Mouse (Mus musculus): Measurements from ENCODE around the gene Igf2. TPM values are rescaled to one million over a fixed set of nuclear protein-coding genes. Genes with fewer than 3 reads are reported as not detected.

The Igf2 gene
- polyA plus RNA-seq (2015; fragmentation: Nextera tagmentation; extraction: Ambion mirVana) = 964 and 1,001 TPM in 2 replicates

DNA sequence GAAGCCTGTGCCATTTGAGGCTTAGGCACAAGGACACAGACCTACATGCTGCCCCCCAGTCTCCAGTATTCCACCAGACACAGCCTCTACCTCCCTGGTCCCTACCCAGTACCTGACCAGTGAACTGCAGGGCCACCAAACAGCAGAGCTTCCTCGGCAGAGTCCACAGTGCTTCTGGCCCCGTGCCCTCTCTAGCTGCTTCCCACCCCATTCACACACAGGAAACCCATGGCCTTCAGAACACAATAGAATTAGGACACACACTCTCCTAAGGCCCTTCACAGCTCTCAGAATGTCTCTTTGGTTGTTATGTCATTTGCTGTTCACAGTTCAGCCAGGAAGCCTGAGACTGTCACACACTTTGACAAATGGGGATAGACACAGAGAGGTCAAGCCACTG lies at the start of gene Igf2:
Igf2 (minus strand) TSS at position 158 of the 400 bp plus-strand sequence.
- H3K36me3 ChIP-seq = no peaks in the 10 kb centered on the region; the same call in 1 of the 2 replicates
- no peak within 1 kb of the TSS for H3K4me3 ChIP-seq (replicated peaks)
- H3K4me2 ChIP-seq = no peak within 1 kb of the TSS
- H3K4me1 ChIP-seq = 0 out of 2 replicates have a peak, but pooled peaks cover 2% of the 10 kb centered on the region
- 73% methylated on average over 2 of the region's 2 CpGs for WGBS
- ATAC-seq (ENCODE audit: insufficient read depth, low FRiP score, low read depth) = no peak
- no peak within 1 kb of the TSS for H3K9ac ChIP-seq
- H3K27me3 ChIP-seq (replicated peaks) = peaks cover 37% of the 10 kb centered on the region
- H3K9me3 ChIP-seq = peaks cover 4% of the 10 kb centered on the region; the same call in 1 of the 2 replicates
- peak within 1 kb of the TSS; percentile 26; the same call in 1 of the 2 replicates for H3K27ac ChIP-seq

DNA sequence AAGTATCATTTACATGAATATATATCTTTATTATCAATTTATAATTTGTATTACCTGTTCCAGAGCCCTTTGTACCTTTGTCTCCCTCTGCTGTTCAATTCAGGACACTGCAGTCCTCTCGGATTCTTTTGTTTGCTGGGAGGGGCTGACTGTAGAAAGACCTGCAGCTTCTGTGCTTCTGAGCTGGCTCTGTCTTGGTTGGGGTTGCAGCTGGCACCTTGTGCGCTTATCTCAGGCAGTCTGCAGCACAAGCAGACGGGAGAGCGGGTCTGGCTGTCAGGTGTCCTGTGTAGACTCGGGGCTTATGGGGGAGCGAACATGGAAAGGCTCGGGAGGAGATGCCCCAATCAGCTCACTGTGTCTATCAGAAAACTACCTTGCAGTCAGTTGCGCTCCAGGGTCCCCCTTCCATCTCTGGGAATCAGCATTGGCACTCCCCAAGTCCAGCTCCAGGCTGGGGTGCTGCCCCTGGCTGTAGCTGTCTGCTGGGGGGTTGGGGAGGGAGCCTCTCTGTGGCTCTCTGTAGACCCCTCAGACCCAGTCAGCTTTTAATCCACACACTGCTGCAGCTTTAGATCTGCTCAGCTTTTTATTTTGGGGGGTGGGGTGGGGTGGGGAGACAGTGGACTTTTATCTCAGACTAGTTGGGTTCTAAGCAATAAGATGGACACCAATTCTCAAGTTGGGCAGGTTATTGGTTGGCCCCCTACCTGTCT lies 48.3 kb upstream of the Igf2 start:
- H3K36me3 ChIP-seq = no peaks in the 10 kb centered on the region
- H3K4me1 ChIP-seq = 0 out of 2 replicates have a peak, but pooled peaks cover 3% of the 10 kb centered on the region
- no peak; the same call in 1 of the 2 replicates for ATAC-seq (ENCODE audit: insufficient read depth, low FRiP score, low read depth)
- H3K9me3 ChIP-seq = no peaks in the 10 kb centered on the region
- H3K27ac ChIP-seq = no peak overlapping the region
- no peak overlapping the region for H3K4me3 ChIP-seq (replicated peaks)
- H3K4me2 ChIP-seq = peak overlapping the region; percentile 51
- WGBS = 14% methylated on average over 8 of the region's 8 CpGs
- no peaks in the 10 kb centered on the region for H3K27me3 ChIP-seq (replicated peaks)
- no peak overlapping the region for H3K9ac ChIP-seq

DNA sequence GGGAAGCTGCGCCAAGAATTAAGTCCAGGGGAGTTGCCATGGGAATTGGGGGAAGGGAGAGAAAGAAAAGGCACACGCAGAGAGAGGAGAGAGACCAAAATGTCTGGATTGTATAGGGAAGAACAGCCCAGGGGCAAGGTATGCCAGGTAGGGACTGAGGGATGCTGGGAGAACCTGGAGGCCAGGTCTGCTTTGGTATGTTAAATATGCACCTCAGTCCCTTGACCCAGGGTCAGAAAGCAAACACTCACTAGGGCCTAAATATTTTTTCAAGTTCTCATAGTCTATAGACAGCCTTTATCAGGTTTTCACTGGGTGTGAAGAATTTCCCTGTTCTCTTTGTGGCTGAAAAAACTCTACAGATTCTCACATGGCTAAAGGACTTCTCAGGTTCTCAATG lies 40.3 kb upstream of the Igf2 start:
- Histone ChIP-seq H3K4me3 (replicated peaks) (no peak overlapping the region), H3K9me3 (no peaks in the 10 kb centered on the region), H3K4me2 (no peak overlapping the region), H3K36me3 (no peaks in the 10 kb centered on the region), H3K4me1 (no peaks in the 10 kb centered on the region), H3K27ac (no peak overlapping the region), H3K27me3 (replicated peaks) (no peaks in the 10 kb centered on the region), H3K9ac (no peak overlapping the region)
- ATAC-seq (ENCODE audit: insufficient read depth, low FRiP score, low read depth) = no peak
- 83% methylated on average over 2 of the region's 2 CpGs for WGBS

DNA sequence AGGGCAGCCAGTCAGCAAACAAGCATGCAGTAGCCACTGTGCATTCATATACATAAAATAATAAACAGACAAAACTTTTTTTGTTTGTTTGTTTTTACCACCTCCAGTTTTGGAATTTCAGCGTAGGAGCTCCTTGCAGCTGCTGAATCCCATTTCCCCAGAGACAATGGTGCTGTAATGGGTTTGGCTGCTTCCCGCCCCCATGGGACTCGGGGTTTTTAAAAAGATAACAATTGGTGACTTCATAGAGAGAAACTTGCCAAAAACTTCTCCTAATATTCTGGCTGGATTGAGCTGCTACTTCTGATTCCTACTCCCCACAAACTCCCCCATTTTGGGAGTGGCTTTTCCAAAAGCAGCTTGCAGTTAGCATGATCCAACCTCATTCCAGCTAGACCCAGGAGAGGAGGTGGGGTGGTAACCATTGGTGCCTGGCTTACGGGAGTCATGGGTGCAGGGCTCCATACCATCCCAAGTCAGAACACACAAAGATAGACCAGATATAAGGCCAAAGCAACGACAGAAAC lies 32.8 kb upstream of the Igf2 start:
- H3K27me3 ChIP-seq (replicated peaks) = no peaks in the 10 kb centered on the region
- H3K4me3 ChIP-seq (replicated peaks) = no peak overlapping the region
- WGBS = 69% methylated on average over 5 of the region's 5 CpGs
- no peak for ATAC-seq (ENCODE audit: insufficient read depth, low FRiP score, low read depth)
- no peak overlapping the region for H3K27ac ChIP-seq
- H3K36me3 ChIP-seq = no peaks in the 10 kb centered on the region
- H3K4me2 ChIP-seq = no peak overlapping the region
- no peaks in the 10 kb centered on the region for H3K9me3 ChIP-seq
- no peak overlapping the region for H3K9ac ChIP-seq
- no peaks in the 10 kb centered on the region for H3K4me1 ChIP-seq

DNA sequence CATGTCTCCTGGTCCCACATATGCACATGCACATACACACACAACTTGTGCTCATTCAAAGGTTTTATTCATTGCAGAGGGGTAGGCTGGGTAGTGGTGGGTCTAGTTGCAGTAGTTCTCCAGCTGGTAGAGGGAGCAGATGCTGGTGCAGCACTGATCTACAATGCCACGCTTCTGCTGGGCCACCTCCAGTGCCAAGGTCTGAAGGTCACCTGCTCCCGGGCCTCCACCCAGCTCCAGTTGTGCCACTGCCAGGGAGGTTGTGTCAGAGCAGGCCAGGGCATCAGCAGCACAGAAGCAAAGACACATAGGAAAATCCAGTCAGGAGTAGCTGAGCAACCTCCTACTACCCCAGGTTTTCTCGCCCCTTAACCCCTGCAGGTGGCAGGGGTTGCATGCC lies 12.0 kb upstream of the Igf2 start:
- Histone ChIP-seq H3K4me3 (replicated peaks) (no peak overlapping the region), H3K27me3 (replicated peaks) (no peaks in the 10 kb centered on the region), H3K36me3 (no peaks in the 10 kb centered on the region), H3K4me1 (no peaks in the 10 kb centered on the region), H3K4me2 (no peak overlapping the region), H3K9me3 (no peaks in the 10 kb centered on the region), H3K9ac (no peak overlapping the region), H3K27ac (no peak overlapping the region)
- WGBS = 93% methylated on average over 3 of the region's 3 CpGs
- no peak for ATAC-seq (ENCODE audit: insufficient read depth, low FRiP score, low read depth)

DNA sequence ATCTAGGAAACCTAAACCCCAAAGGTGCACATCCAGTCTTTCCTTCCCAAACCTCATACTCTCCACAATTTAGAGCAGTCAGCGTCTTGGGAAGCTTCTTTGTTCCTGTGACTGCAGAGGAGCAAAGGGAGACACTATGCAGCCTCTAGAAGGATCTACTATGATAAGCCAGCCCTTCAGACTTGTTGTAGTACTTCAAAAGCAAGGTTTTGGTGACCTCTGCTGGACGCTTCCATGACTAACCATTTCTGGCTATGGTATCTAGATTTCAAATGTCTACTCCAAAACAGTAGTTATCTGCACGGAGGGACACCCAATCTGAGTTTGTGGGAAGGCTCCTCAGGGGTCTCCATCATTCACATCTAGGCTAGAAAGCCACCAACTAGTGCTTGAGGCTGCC lies 9.0 kb upstream of the Igf2 start:
- H3K36me3 ChIP-seq = no peaks in the 10 kb centered on the region
- H3K9ac ChIP-seq = no peak overlapping the region
- H3K4me2 ChIP-seq = no peak overlapping the region
- H3K9me3 ChIP-seq = no peaks in the 10 kb centered on the region
- ATAC-seq (ENCODE audit: insufficient read depth, low FRiP score, low read depth) = no peak
- no peaks in the 10 kb centered on the region for H3K4me1 ChIP-seq
- no peaks in the 10 kb centered on the region for H3K27me3 ChIP-seq (replicated peaks)
- no peak overlapping the region for H3K4me3 ChIP-seq (replicated peaks)
- H3K27ac ChIP-seq = no peak overlapping the region
- 6% methylated on average over 3 of the region's 3 CpGs for WGBS

DNA sequence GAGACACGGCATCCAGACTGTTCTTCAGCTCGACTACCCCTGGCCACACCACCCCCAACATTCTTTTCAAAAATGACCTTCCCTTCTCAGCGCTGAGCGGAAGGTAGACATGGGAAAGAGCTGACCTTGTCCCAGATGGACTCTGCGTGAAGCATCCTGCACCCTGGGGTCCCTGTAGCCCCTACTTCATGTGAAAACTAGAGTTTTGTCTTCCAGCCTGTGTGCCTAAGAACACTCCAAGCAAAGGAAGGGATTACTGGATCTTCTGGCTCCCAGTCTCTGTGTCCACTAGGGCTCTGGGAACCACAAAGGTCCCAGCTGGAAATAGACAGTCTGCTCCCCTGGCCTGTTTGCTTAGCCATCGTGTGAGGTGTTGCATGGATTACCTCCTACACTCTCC lies 8.5 kb upstream of the Igf2 start:
- no peak for ATAC-seq (ENCODE audit: insufficient read depth, low FRiP score, low read depth)
- Histone ChIP-seq H3K4me2 (no peak overlapping the region), H3K27ac (no peak overlapping the region), H3K9me3 (no peaks in the 10 kb centered on the region), H3K9ac (no peak overlapping the region), H3K4me3 (replicated peaks) (no peak overlapping the region), H3K27me3 (replicated peaks) (no peaks in the 10 kb centered on the region), H3K4me1 (no peaks in the 10 kb centered on the region), H3K36me3 (no peaks in the 10 kb centered on the region)
- WGBS = 65% methylated on average over 6 of the region's 6 CpGs

DNA sequence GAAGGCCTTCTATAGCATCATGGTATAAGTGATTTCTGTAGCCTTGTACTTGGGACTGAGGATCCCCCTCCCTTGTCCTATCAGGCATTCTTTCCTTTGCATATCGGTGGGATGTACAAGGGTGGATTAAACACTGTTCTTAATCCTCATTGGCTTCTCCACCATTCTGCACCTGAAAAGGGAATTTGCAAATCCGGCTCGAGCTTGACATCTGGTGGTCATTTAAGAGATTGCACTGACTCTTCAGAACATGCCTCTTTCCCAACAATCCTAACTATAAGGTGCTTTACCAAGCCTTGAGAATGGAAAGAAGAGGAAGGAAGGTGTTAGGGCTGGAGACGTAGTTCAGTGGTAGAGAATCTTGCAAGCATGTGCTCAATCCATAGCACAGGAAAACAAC lies 5.5 kb upstream of the Igf2 start:
- Histone ChIP-seq H3K27ac (no peak overlapping the region), H3K4me2 (no peak overlapping the region), H3K9me3 (peaks cover 4% of the 10 kb centered on the region; the same call in 1 of the 2 replicates), H3K27me3 (replicated peaks) (no peaks in the 10 kb centered on the region), H3K36me3 (no peaks in the 10 kb centered on the region; the same call in 1 of the 2 replicates), H3K9ac (no peak overlapping the region), H3K4me3 (replicated peaks) (no peak overlapping the region), H3K4me1 (no peaks in the 10 kb centered on the region)
- ATAC-seq (ENCODE audit: insufficient read depth, low FRiP score, low read depth) = no peak
- 14% methylated on average over 4 of the region's 4 CpGs for WGBS

DNA sequence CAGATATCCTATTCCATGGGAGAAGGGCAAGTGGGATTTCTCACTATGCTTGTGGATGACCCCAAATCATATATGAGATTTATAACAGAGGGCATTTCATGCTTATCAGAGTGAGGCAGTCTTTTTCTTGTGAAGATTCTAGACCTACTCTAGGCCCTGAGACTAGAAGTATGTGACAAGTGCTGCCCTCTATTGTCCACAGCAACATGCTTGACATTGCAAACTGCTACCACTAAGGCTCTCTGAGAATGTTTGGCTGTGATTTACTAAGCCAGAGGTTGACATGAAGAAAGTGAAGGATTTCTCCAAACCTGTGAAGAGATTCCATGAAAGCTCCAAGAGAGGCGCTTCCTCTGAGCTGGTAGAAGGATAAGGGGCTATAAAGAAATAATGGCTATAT lies 4.5 kb upstream of the Igf2 start:
- no peak for ATAC-seq (ENCODE audit: insufficient read depth, low FRiP score, low read depth)
- Histone ChIP-seq H3K4me3 (replicated peaks) (no peak overlapping the region), H3K9me3 (peaks cover 4% of the 10 kb centered on the region; the same call in 1 of the 2 replicates), H3K27ac (no peak overlapping the region), H3K4me2 (no peak overlapping the region), H3K36me3 (no peaks in the 10 kb centered on the region; the same call in 1 of the 2 replicates), H3K27me3 (replicated peaks) (0 out of 2 replicates have a peak, but pooled peaks cover 3% of the 10 kb centered on the region), H3K4me1 (no peaks in the 10 kb centered on the region), H3K9ac (no peak overlapping the region)
- WGBS = 89% methylated on average over 1 of the region's 1 CpGs

DNA sequence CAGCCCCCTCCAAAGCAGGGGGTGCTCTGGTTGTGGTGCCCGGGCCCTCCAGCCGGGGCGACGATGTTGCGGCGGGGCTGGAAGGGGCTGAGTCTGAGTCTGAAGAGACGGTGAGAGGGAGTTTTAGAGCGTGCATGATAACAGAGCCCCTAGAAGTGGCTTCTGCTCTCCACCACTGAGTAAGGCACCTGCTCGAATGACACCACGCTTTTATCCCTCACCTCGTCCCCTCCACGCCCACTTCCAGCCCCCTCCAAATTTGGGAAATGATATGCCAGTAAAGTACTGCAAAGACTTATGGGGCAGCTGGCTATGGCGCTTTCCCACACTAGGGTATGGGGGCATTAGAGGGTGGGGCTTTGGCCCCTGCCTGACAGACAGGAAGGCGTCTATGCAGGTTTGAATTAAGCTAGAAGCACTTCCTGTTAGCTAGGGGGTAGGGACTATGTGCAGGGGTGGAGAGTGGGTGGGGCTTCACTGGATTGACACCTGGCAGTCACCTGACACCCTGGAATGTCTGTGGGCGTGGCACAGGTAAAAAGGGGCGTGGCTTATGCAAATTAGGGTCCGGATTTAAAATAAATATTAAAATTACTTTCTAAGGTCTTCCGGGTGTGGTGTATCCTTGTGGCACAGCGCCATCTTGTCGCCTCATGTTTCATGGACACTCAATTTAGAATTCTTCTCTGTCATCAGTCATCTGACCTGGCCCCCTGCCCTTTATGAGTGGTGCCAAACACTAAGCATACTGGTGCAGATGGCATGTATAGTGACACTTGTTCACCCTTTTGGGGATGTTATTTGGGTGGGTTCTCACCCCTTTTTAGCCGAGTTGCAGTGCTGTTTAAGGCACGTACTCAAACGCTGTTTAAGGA lies 3.4 kb upstream of the Igf2 start, which contains the start of gene Gm49394:
Gm49394 (minus strand) TSS at position 192 of the 875 bp plus-strand sequence.
- 83% methylated on average over 23 of the region's 23 CpGs for WGBS
- no peak for ATAC-seq (ENCODE audit: insufficient read depth, low FRiP score, low read depth)
- Histone ChIP-seq H3K36me3 (no peaks in the 10 kb centered on the region; the same call in 1 of the 2 replicates), H3K9ac (no peak within 1 kb of the TSS), H3K27me3 (replicated peaks) (peaks cover 13% of the 10 kb centered on the region; the same call in 1 of the 2 replicates), H3K9me3 (peaks cover 4% of the 10 kb centered on the region; the same call in 1 of the 2 replicates), H3K4me2 (no peak within 1 kb of the TSS), H3K4me1 (no peaks in the 10 kb centered on the region), H3K4me3 (replicated peaks) (no peak within 1 kb of the TSS), H3K27ac (no peak within 1 kb of the TSS)

DNA sequence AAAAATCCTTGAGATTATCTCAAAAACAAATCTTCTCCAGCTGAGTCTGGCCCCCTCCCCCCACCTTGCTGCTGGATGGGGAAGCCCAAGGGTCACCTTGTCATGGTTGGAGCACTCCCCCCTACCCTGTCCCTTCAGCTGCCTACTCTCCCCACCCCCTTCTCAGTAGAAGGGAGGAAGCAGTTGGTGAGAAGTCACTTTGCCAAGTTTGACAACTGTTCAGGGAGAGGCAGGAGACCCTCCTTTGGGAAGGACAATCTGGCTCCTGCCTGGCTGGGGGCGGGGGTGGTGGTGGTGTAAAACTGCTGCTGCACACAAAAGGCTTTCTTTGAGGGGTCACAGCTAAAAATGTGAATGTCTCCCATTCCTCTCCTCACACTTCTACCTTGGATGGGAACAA lies 1.7 kb upstream of the Igf2 start:
- no peaks in the 10 kb centered on the region; the same call in 1 of the 2 replicates for H3K36me3 ChIP-seq
- no peak overlapping the region for H3K4me2 ChIP-seq
- ATAC-seq (ENCODE audit: insufficient read depth, low FRiP score, low read depth) = no peak
- H3K9ac ChIP-seq = no peak overlapping the region
- H3K27ac ChIP-seq = no peak overlapping the region
- no peak overlapping the region for H3K4me3 ChIP-seq (replicated peaks)
- peaks cover 27% of the 10 kb centered on the region for H3K27me3 ChIP-seq (replicated peaks)
- peaks cover 4% of the 10 kb centered on the region; the same call in 1 of the 2 replicates for H3K9me3 ChIP-seq
- WGBS = 95% methylated on average over 1 of the region's 1 CpGs
- H3K4me1 ChIP-seq = 0 out of 2 replicates have a peak, but pooled peaks cover 2% of the 10 kb centered on the region
